Mouse (Mus musculus): ENCODE data around the gene Sema6b. TPM values are rescaled to one million over a fixed set of nuclear protein-coding genes. Genes with fewer than 3 reads are reported as not detected.

The Sema6b gene
- total and polyA plus RNA-seq, 2 experiments from 2014 or later = 13.2 to 91.6 TPM

DNA sequence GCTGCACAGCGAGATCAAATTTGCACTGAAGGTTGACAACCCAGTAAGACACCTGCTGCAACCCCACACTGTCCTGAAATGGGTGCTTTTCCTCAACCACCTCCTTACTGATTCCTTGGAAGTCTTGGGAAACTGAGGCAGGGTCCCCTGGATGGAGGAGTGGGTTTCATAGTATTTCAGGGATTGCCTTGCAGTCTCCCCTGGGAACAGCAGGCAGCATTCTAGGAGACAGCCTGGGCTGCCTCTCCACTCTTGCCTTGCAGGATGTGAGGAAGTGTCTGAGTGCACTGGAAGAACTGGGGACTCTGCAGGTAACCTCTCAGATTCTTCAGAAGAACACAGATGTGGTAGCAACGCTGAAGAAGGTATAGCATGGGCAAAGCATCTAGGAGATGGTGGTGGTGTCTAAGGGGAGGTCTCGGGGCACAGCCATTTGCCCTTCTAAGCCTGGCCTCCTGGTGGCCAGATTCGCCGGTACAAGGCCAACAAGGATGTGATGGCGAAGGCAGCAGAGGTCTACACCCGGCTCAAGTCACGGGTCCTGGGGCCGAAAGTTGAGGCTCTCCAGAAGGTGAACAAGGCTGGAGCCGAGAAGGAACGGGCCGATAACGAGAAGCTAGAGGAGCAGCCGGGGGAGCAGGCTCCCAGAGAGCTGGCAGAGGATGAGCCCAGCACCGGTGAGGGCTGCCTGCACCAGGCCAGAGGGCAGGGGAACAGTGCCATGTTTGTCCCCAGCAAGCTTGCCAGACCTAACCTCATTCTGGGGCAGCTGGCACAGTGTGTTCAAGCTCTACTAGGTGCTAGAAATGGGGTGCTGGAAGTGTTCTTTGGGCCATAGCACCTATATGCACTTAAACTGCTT, 41.2 kb downstream of the Sema6b start:
- H3K4me3 ChIP-seq (ENCODE audit: low read length) = no peak overlapping the region
- WGBS = 92% methylated on average over 15 of the region's 15 CpGs
- no peaks in the 10 kb centered on the region for H3K4me1 ChIP-seq (ENCODE audit: insufficient read depth, low read length)
- peaks cover 69% of the 10 kb centered on the region for H3K36me3 ChIP-seq (ENCODE audit: insufficient read depth, low read length)
- no peak for DNase-seq (ENCODE audit: low spot score)
- no peak overlapping the region for H3K27ac ChIP-seq
- no peaks in the 10 kb centered on the region for H3K9me3 ChIP-seq (ENCODE audit: low read length)
- ATAC-seq = no peak
- TF ChIP-seq CTCF (IDR thresholded peaks at IDR 0.05; ENCODE audit: low read depth) = peak; percentile 30
- H3K9ac ChIP-seq (replicated peaks; ENCODE audit: low read length) = no peak overlapping the region
- H3K4me2 ChIP-seq (ENCODE audit: low read depth, low read length) = no peak overlapping the region
- H3K27me3 ChIP-seq (ENCODE audit: insufficient read depth, low read length) = no peaks in the 10 kb centered on the region

DNA sequence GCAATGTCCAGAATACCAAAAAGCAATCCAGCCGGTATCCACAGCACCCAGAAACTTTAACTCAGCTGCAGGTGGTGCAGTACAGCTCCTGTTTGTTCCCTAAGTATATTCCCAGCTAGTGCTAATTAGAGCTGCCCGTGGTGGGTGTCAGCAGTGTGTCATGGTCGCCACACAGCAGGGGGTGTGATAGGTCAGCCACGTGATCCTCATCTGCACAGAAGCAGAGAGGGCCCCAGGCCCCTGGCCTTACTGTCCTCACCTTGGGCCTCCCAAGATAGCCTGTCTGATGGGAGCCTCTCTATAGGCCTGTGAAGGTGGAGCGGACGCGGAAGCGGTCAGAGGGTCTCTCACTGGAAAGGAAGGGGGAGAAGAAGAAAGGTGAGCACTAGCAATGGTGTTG, 42.0 kb downstream of the Sema6b start:
- Histone ChIP-seq H3K27ac (no peak overlapping the region), H3K27me3 (ENCODE audit: insufficient read depth, low read length) (no peaks in the 10 kb centered on the region), H3K4me2 (ENCODE audit: low read depth, low read length) (no peak overlapping the region), H3K36me3 (ENCODE audit: insufficient read depth, low read length) (peaks cover 69% of the 10 kb centered on the region), H3K9me3 (ENCODE audit: low read length) (no peaks in the 10 kb centered on the region), H3K4me1 (ENCODE audit: insufficient read depth, low read length) (no peaks in the 10 kb centered on the region), H3K9ac (replicated peaks; ENCODE audit: low read length) (no peak overlapping the region), H3K4me3 (ENCODE audit: low read length) (no peak overlapping the region)
- 92% methylated on average over 8 of the region's 8 CpGs for WGBS
- no peak for DNase-seq (ENCODE audit: low spot score)
- TF ChIP-seq CTCF (IDR thresholded peaks at IDR 0.05; ENCODE audit: low read depth) = no peak
- ATAC-seq = no peak

DNA sequence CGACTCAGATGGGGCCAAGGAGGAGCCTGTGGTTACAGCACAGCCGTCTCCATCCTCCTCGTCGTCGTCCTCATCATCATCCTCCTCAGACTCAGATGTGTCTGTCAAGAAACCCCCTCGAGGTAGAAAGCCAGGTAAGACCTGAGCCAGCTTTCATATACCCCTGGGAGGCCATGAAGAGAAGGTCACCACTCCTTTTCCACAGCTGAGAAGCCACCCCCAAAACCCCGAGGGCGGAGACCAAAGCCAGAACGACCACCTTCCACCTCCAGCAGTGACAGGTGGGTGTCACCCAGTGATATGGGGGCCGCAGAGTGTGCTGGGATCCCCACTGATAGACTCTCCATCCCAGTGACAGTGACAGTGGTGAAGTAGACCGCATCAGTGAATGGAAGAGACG, 43.3 kb downstream of the Sema6b start:
- Histone ChIP-seq H3K4me2 (ENCODE audit: low read depth, low read length) (no peak overlapping the region), H3K27me3 (ENCODE audit: insufficient read depth, low read length) (no peaks in the 10 kb centered on the region), H3K9ac (replicated peaks; ENCODE audit: low read length) (no peak overlapping the region), H3K4me1 (ENCODE audit: insufficient read depth, low read length) (no peaks in the 10 kb centered on the region), H3K36me3 (ENCODE audit: insufficient read depth, low read length) (peaks cover 57% of the 10 kb centered on the region), H3K27ac (no peak overlapping the region), H3K4me3 (ENCODE audit: low read length) (no peak overlapping the region), H3K9me3 (ENCODE audit: low read length) (no peaks in the 10 kb centered on the region)
- TF ChIP-seq CTCF (IDR thresholded peaks at IDR 0.05; ENCODE audit: low read depth) = no peak
- DNase-seq (ENCODE audit: low spot score) = no peak
- 93% methylated on average over 12 of the region's 12 CpGs for WGBS
- no peak for ATAC-seq

DNA sequence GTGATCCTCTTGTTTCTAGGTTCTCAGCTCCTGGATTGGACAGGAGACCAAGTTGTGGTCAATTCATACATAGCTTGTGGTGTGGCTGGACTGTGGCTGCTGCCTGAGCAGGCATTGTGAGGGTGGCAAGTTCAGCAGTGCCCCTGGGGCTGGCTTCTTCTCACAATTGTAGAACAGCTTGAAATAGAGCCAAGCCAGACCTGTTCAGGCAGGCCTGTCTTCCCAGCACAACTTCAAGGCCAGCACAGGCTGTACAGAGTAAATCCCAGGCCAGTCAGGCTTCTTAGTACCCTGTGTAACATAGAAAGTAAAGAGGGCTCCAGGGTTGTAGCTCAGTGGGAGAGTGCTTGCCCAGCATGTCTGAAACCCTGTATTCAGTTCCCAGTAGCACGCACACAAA, 47.3 kb downstream of the Sema6b start:
- Histone ChIP-seq H3K27ac (no peak overlapping the region; the same call in 1 of the 2 replicates), H3K4me3 (ENCODE audit: low read length) (no peak overlapping the region), H3K9ac (replicated peaks; ENCODE audit: low read length) (no peak overlapping the region), H3K4me2 (ENCODE audit: low read depth, low read length) (no peak overlapping the region), H3K27me3 (ENCODE audit: insufficient read depth, low read length) (no peaks in the 10 kb centered on the region), H3K4me1 (ENCODE audit: insufficient read depth, low read length) (no peaks in the 10 kb centered on the region), H3K36me3 (ENCODE audit: insufficient read depth, low read length) (peaks cover 26% of the 10 kb centered on the region; the same call in 1 of the 2 replicates), H3K9me3 (ENCODE audit: low read length) (no peaks in the 10 kb centered on the region)
- DNase-seq (ENCODE audit: low spot score) (no peak), ATAC-seq (0 out of 2 replicates have a peak, but pooled peaks have one; percentile 21)
- no peak for TF ChIP-seq CTCF (IDR thresholded peaks at IDR 0.05; ENCODE audit: low read depth)
- 95% methylated on average over 1 of the region's 1 CpGs for WGBS

DNA sequence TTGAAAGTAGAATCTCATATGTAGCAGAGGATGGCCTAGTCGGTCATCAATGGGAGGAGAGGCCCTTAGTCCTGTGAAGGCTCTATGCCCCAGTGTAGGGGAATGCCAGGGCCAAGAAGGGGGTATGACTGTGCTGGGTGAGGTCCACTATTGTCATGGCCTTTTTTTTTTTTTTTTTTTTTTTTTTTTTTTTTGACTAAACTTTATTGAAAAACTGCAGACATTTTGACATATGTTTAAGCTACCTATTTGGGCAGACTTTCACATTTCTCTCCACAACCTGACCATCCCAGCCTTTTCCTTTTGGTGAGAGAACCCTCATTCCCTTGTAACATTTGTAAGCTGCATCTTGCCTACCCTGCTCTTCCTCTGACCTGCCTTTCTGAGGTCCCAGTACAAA, 47.8 kb downstream of the Sema6b start:
- ATAC-seq (no peak), DNase-seq (ENCODE audit: low spot score) (no peak)
- 83% methylated on average over 1 of the region's 1 CpGs for WGBS
- no peak for TF ChIP-seq CTCF (IDR thresholded peaks at IDR 0.05; ENCODE audit: low read depth)
- Histone ChIP-seq H3K4me3 (ENCODE audit: low read length) (no peak overlapping the region), H3K4me1 (ENCODE audit: insufficient read depth, low read length) (no peaks in the 10 kb centered on the region), H3K36me3 (ENCODE audit: insufficient read depth, low read length) (peaks cover 22% of the 10 kb centered on the region; the same call in 1 of the 2 replicates), H3K27ac (no peak overlapping the region), H3K9me3 (ENCODE audit: low read length) (no peaks in the 10 kb centered on the region), H3K27me3 (ENCODE audit: insufficient read depth, low read length) (no peaks in the 10 kb centered on the region), H3K4me2 (ENCODE audit: low read depth, low read length) (no peak overlapping the region), H3K9ac (replicated peaks; ENCODE audit: low read length) (no peak overlapping the region)

DNA sequence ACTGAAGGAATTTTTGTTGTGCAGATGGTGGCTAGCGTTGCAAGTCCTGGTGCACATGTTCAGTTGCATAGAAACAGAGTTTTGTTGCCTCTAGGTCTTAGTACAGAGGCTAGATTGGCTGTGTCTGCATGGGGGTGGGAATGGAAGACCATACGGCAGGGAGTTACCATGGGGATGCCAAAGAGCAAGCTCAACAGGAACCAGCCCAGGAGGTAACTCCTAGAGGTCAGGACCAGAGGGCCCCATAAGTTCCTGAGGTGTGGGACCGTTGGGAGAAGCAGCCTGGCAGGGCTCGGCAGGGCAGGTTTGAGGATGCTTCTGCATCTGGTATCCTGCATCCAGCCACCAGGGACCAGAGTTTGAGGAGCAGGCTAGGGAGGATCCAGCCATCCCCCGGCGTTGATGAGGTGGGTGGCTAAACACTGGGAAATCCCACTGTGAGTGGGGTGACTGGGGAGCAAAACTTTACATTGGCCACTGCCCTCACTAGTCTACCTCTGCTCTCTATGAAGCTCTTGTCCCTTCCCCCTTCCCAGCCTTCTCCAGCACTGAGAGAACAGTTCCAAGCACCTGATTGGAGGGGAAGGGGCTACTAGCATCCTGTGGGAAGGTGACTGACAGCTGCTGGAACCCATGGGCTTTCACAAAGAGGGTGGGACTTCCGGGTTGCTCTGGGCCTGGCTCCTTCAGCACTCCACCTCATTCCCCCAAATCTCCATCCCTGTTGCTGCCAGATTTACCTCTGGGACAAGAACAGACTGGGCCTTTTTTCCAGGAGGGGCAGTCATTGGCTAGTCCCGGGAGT, 59.2 kb downstream of the Sema6b start:
- peak; percentile 38 for ATAC-seq
- peak overlapping the region; percentile 96 for H3K4me3 ChIP-seq (ENCODE audit: low read length)
- H3K9me3 ChIP-seq (ENCODE audit: low read length) = no peaks in the 10 kb centered on the region
- H3K36me3 ChIP-seq (ENCODE audit: insufficient read depth, low read length) = peaks cover 5% of the 10 kb centered on the region; the same call in 1 of the 2 replicates
- peak; percentile 87 for DNase-seq (ENCODE audit: low spot score)
- peak; percentile 18; the same call in 1 of the 2 replicates for TF ChIP-seq CTCF (IDR thresholded peaks at IDR 0.05; ENCODE audit: low read depth)
- H3K9ac ChIP-seq (replicated peaks; ENCODE audit: low read length) = peak overlapping the region; percentile 84
- H3K27me3 ChIP-seq (ENCODE audit: insufficient read depth, low read length) = no peaks in the 10 kb centered on the region
- peaks cover 18% of the 10 kb centered on the region for H3K4me1 ChIP-seq (ENCODE audit: insufficient read depth, low read length)
- H3K27ac ChIP-seq = peak overlapping the region; percentile 20; the same call in 1 of the 2 replicates
- WGBS = 7% methylated on average over 8 of the region's 8 CpGs
- H3K4me2 ChIP-seq (ENCODE audit: low read depth, low read length) = peak overlapping the region; percentile 97

All from hindbrain, postnatal 0 days (tissue).